Mouse (Mus musculus) heart, postnatal 0 days (tissue): ENCODE measurements at regions not wholly inside any gene's neighbourhood (a gene's known extent, or its start where the extent isn't known, plus 50 kb on each side); places are given as distances from the start of the nearest gene placed in this dataset.

Experiments used
- CTCF ChIP-seq: IDR thresholded peaks from 2 replicates; pipeline ENCODE4 v1.5.1; 2016; ENCODE audit warnings: antibody characterized with exemption, control low read depth, low read depth
- EP300 ChIP-seq: IDR thresholded peaks from 2 replicates; pipeline ENCODE4 v1.6.1; 2016; ENCODE audit warnings: antibody characterized with exemption, low read depth

- TF ChIP-seq CTCF (no peak), EP300 (no peak)
These were observed 75.1 kb upstream of the Anapc15-ps start for GRCm38 (mm10) chr10:95748360-95748759.
